Mouse (Mus musculus) kidney, embryonic 15.5 days (tissue): ENCODE data around the gene Ap3s2. TPM values are rescaled to one million over a fixed set of nuclear protein-coding genes. Genes with fewer than 3 reads are reported as not detected.
A peak's percentile ranks its signal among the peaks of the same experiment; 100 is the strongest.

Source experiments
- ATAC-seq: fragments of 200-750 bp; cut with Nextera tagmentation; replicated peaks from 2 replicates; pipeline ENCODE4 v1.8.0; 2017; ENCODE audit warnings: moderate TSS enrichment; ENCODE audit not compliant: low FRiP score
- H3K27ac ChIP-seq: fragments of 300-500 bp; sonication (generic); 2 replicates; pipeline ENCODE4 v1.5.1; 2015; ENCODE audit warnings: mild to moderate bottlenecking, inconsistent platforms
- H3K27me3 ChIP-seq: fragments of 300-500 bp; sonication (generic); 2 replicates; pipeline ENCODE4 v1.6.1; 2015; ENCODE audit warnings: inconsistent platforms
- H3K36me3 ChIP-seq: fragments of 300-500 bp; sonication (generic); 2 replicates; pipeline ENCODE4 v1.6.1; 2015; ENCODE audit warnings: inconsistent platforms
- H3K4me1 ChIP-seq: fragments of 300-500 bp; sonication (generic); 2 replicates; pipeline ENCODE4 v1.6.1; 2015; ENCODE audit warnings: inconsistent platforms
- H3K4me2 ChIP-seq: fragments of 300-500 bp; sonication (generic); 2 replicates; pipeline ENCODE4 v1.6.1; 2015; ENCODE audit warnings: moderate library complexity, mild to moderate bottlenecking, inconsistent platforms
- H3K4me3 ChIP-seq: fragments of 300-500 bp; sonication (generic); replicated peaks from 2 replicates; pipeline ENCODE4 v1.5.1; 2015; ENCODE audit warnings: mild to moderate bottlenecking, inconsistent platforms
- H3K9ac ChIP-seq: fragments of 300-500 bp; sonication (generic); 2 replicates; pipeline ENCODE4 v1.6.1; 2015; ENCODE audit warnings: mild to moderate bottlenecking, inconsistent platforms
- H3K9me3 ChIP-seq: fragments of 300-500 bp; sonication (generic); replicated peaks from 2 replicates; pipeline ENCODE4 v1.6.1; 2016; ENCODE audit warnings: inconsistent platforms
- WGBS: fragments of 180-500 bp; shearing (Covaris S2); methylation state at CpG from one replicate; pipeline ENCODE4 v1.1.7; 2015; ENCODE audit warnings: mixed read lengths; 5-methylcytosine and 5-hydroxymethylcytosine counted together
- polyA plus RNA-seq: library from polyadenylated mRNA; unstranded; fragments of >200 nt; fragmentation: Nextera tagmentation; extraction: Ambion mirVana; gene quantifications from 2 replicates; pipeline ENCODE4 v1.2.1, GENCODE M21; 2015

Ap3s2 gene
- polyA plus RNA-seq, 1 experiment from 2014 or later = 36.6 TPM

GRCm38 (mm10) chr7:79907356-79907755 lies 13.1 kb downstream of the Ap3s2 start:
- Histone ChIP-seq H3K9ac (no peak overlapping the region), H3K9me3 (no peaks in the 10 kb centered on the region), H3K4me3 (no peak overlapping the region), H3K27ac (no peak overlapping the region), H3K27me3 (no peaks in the 10 kb centered on the region), H3K36me3 (peaks cover 69% of the 10 kb centered on the region), H3K4me1 (no peaks in the 10 kb centered on the region), H3K4me2 (no peak overlapping the region)
- WGBS = 51% methylated on average over 2 of the region's 2 CpGs
- ATAC-seq = no peak

DNA sequence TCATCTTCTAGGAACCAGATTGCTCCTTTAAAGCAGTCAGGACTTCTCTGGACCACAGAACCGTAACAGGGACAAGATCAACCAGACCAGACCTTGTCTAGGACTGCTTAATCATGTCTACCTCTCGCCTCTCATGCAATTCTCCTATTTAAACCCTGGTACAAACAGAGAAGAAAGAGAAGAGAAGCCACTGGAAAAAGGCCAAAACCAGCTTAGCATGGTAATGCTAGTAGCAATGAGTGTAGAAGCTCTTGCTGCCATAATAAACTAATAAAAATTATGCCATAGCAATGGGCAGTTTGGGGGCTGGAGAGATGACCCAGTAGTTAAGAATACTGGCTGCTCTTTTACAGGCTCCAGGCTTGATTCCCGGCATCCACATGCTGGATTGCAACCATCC lies 13.5 kb downstream of the Ap3s2 start:
- H3K36me3 ChIP-seq = peaks cover 70% of the 10 kb centered on the region
- no peak overlapping the region for H3K27ac ChIP-seq
- no peak overlapping the region for H3K4me2 ChIP-seq
- no peak overlapping the region for H3K4me3 ChIP-seq
- 84% methylated on average over 3 of the region's 3 CpGs for WGBS
- no peaks in the 10 kb centered on the region for H3K4me1 ChIP-seq
- ATAC-seq = no peak
- H3K27me3 ChIP-seq = no peaks in the 10 kb centered on the region
- no peak overlapping the region for H3K9ac ChIP-seq
- H3K9me3 ChIP-seq = no peaks in the 10 kb centered on the region

DNA sequence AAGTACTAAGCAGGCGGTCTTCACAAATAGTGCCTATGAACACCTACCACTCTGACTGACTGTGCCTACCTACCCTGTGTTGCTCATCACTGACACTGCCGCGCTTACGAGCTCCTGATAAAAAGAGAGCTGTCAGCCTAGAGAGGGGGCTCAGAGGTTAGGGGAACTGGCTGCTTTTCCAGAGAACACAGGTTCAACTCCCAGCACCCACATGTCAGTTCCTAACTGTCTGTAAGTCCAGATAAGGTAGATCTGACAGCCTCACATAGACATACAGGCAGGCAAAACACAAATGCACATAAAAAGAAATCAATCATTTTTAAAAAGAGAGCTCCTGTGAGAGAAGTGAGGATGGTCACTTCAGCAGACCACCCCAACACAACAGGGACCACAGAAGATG lies 15.3 kb downstream of the Ap3s2 start:
- no peak for ATAC-seq
- no peaks in the 10 kb centered on the region for H3K9me3 ChIP-seq
- H3K4me3 ChIP-seq = no peak overlapping the region
- H3K27me3 ChIP-seq = no peaks in the 10 kb centered on the region
- no peak overlapping the region for H3K9ac ChIP-seq
- peaks cover 76% of the 10 kb centered on the region for H3K36me3 ChIP-seq
- H3K4me1 ChIP-seq = no peaks in the 10 kb centered on the region
- no peak overlapping the region for H3K27ac ChIP-seq
- no peak overlapping the region for H3K4me2 ChIP-seq
- 98% methylated on average over 4 of the region's 4 CpGs for WGBS

DNA sequence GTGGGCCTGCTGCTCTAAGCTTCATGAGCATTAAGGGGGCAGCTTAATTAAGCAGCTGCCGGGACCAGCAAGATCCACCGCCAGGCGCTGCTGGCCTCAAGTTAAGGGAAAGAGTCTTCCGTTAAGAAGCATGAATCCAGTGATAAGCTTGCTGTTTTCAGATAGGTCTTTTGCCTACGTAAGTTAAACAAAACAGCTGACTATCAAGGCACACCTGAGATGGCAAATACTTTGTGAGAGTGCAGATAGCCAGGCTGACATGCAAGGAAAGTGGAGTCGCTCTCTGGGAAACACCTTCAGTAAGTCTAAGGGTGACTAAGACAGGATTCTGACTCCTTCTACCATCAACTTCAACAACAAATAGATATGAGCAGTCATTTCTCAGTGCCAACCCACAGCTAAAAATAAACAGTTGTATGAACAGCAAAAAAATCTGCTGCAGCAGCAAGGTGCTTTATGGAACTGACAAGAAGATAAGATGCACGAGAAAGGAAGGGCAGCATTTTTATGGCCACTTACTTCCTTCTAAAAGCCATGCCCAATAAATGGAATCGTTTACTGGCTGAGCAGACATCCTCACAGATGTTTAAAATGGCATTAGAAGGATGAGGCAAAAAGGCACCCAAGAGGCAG lies 17.2 kb downstream of the Ap3s2 start:
- Histone ChIP-seq H3K4me1 (no peaks in the 10 kb centered on the region), H3K4me2 (no peak overlapping the region), H3K4me3 (no peak overlapping the region), H3K9ac (no peak overlapping the region), H3K36me3 (peaks cover 74% of the 10 kb centered on the region), H3K27ac (no peak overlapping the region), H3K27me3 (no peaks in the 10 kb centered on the region), H3K9me3 (no peaks in the 10 kb centered on the region)
- 84% methylated on average over 8 of the region's 8 CpGs for WGBS
- ATAC-seq = no peak

- H3K9ac ChIP-seq = no peak overlapping the region
- H3K27me3 ChIP-seq = no peaks in the 10 kb centered on the region
- no peak overlapping the region for H3K27ac ChIP-seq
- H3K36me3 ChIP-seq = peaks cover 65% of the 10 kb centered on the region
- no peaks in the 10 kb centered on the region for H3K4me1 ChIP-seq
- no peak overlapping the region for H3K4me2 ChIP-seq
- 93% methylated on average over 6 of the region's 6 CpGs for WGBS
- H3K9me3 ChIP-seq = no peaks in the 10 kb centered on the region
- no peak for ATAC-seq
- no peak overlapping the region for H3K4me3 ChIP-seq
Observed at GRCm38 (mm10) chr7:79900753-79901152, 19.7 kb downstream of the Ap3s2 start.

DNA sequence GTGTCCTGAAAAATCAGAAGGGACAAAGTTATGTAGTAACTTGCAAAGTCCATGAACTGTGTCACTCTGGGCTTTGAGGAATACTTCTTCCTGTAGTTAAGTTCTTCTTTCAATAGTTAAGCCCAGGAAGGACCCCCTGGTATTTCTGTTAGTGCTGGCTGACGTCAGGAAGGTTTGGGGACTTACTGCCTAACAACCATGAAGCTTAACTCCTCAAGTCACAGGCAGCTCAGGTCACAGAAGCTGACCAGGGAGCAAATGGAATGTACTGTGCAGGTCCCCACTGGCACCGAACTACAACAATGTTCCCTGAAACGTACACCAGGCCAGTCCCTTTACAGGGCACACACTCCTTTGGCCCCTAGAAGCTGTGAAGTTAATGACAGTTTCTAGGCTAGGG lies 25.2 kb downstream of the Ap3s2 start:
- 67% methylated on average over 3 of the region's 3 CpGs for WGBS
- H3K27me3 ChIP-seq = no peaks in the 10 kb centered on the region
- H3K4me1 ChIP-seq = peaks cover 20% of the 10 kb centered on the region
- no peak overlapping the region for H3K4me3 ChIP-seq
- no peak; the same call in 1 of the 2 replicates for ATAC-seq
- 0 out of 2 replicates have a peak overlapping the region, but pooled peaks have one; percentile 51 for H3K27ac ChIP-seq
- peaks cover 49% of the 10 kb centered on the region for H3K36me3 ChIP-seq
- H3K9me3 ChIP-seq = no peaks in the 10 kb centered on the region
- H3K9ac ChIP-seq = no peak overlapping the region
- H3K4me2 ChIP-seq = no peak overlapping the region

- no peak for ATAC-seq
- Histone ChIP-seq H3K4me3 (no peak overlapping the region), H3K27ac (peak overlapping the region; percentile 51; the same call in 1 of the 2 replicates), H3K36me3 (peaks cover 45% of the 10 kb centered on the region), H3K9me3 (no peaks in the 10 kb centered on the region), H3K27me3 (no peaks in the 10 kb centered on the region), H3K4me1 (peaks cover 23% of the 10 kb centered on the region), H3K9ac (no peak overlapping the region), H3K4me2 (no peak overlapping the region)
- 89% methylated on average over 1 of the region's 1 CpGs for WGBS
Observed at GRCm38 (mm10) chr7:79894790-79895189, 25.7 kb downstream of the Ap3s2 start.

- no peak overlapping the region for H3K9ac ChIP-seq
- no peaks in the 10 kb centered on the region for H3K9me3 ChIP-seq
- peak overlapping the region; percentile 62 for H3K27ac ChIP-seq
- ATAC-seq = no peak
- H3K4me2 ChIP-seq = no peak overlapping the region
- 64% methylated on average over 6 of the region's 6 CpGs for WGBS
- peaks cover 29% of the 10 kb centered on the region for H3K4me1 ChIP-seq
- peaks cover 34% of the 10 kb centered on the region for H3K36me3 ChIP-seq
- no peak overlapping the region for H3K4me3 ChIP-seq
- no peaks in the 10 kb centered on the region for H3K27me3 ChIP-seq
Observed at GRCm38 (mm10) chr7:79892576-79893428, 27.6 kb downstream of the Ap3s2 start.

DNA sequence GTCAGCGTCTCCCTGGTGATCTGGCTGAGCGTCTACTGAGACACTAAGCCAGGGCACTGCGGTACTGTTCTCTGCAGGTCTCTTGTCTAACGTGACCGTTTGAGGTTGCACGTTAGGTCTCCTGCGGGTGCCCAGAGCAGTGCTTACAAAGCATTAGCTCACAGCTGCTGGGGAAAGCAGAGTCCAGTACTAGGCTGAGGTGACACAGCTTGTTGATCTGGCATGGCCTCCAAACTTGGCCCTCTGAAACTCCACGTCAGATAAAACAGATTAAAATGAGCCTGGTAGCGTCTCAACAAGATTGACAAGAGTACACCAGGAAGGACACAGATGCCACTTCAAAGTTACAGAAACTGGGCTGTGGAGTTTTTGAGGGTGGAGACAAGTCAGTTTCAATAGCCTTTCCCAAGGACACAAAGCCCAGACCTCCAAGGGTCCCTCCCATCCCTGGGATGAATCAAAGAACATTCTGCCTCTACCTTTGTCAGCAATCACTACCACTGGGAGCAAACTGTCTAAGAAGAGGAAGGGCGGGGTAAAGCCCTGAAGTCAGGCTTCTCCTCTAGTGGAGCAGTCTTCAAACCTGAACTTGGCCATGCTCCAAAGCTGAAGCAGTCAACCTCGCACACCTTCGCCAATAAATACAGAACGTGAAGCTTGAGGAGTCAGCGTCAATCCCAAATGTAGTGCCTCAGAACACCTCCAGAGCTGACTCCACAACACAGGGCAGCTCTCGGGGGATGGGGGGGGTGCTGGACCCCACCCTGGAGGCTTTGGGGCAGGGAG lies 29.8 kb downstream of the Ap3s2 start:
- Histone ChIP-seq H3K27me3 (no peaks in the 10 kb centered on the region), H3K27ac (peak overlapping the region; percentile 69), H3K4me2 (no peak overlapping the region), H3K4me1 (peaks cover 44% of the 10 kb centered on the region), H3K36me3 (peaks cover 26% of the 10 kb centered on the region), H3K4me3 (no peak overlapping the region), H3K9me3 (no peaks in the 10 kb centered on the region), H3K9ac (no peak overlapping the region)
- WGBS = 78% methylated on average over 15 of the region's 15 CpGs
- ATAC-seq = no peak

GRCm38 (mm10) chr7:79888603-79889002 lies 31.8 kb downstream of the Ap3s2 start:
- Histone ChIP-seq H3K9ac (no peak overlapping the region), H3K27me3 (no peaks in the 10 kb centered on the region), H3K4me2 (no peak overlapping the region), H3K27ac (peak overlapping the region; percentile 77), H3K9me3 (no peaks in the 10 kb centered on the region), H3K36me3 (peaks cover 23% of the 10 kb centered on the region), H3K4me1 (peaks cover 44% of the 10 kb centered on the region), H3K4me3 (no peak overlapping the region)
- no peak for ATAC-seq
- whole genome bisulfite sequencing = 82% methylated on average over 9 of the region's 9 CpGs

DNA sequence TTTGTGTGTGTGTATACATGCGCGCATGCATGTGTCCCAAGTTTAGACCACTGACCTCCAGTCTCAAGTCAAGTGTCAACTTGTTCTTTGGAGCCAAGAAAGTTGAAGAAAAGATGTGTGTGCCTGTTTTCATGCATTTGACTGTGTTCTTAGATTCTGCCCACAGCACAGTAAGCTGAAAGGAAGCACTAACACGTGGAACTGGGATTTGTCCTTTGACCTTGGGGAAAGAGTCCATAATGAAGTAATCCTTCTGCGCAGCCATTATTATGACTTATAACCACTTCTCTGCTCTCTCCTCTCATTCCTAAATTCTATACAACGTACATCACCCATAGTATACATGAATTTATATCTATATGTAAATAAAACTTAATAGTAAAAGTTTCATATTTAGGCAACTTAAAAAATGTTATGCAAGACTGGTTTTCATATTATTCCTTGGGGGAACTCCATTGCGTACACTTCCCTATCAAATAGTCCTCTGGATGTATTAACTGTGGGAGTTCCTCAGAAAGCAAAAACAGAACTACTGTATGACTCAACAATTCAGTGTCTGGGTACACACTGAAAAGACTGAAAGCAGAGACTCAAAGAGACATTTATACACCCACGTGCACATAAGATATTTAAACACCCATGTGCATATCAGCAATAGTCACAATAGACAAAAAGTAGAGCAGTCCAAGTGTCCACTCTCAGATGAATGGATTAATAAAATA lies 36.7 kb downstream of the Ap3s2 start:
- Histone ChIP-seq H3K27ac (no peak overlapping the region), H3K27me3 (no peaks in the 10 kb centered on the region), H3K4me1 (peaks cover 32% of the 10 kb centered on the region), H3K36me3 (peaks cover 52% of the 10 kb centered on the region), H3K9ac (no peak overlapping the region), H3K4me2 (no peak overlapping the region), H3K9me3 (no peaks in the 10 kb centered on the region), H3K4me3 (no peak overlapping the region)
- ATAC-seq = no peak
- WGBS = 85% methylated on average over 7 of the region's 7 CpGs
